Mouse (Mus musculus) embryo, embryonic 10.5 days (tissue): ENCODE measurements around the gene Grin3b.
A peak's percentile ranks its signal among the peaks of the same experiment; 100 is the strongest.
"Not testable (repeated sequence)": the region's sequence is repeated elsewhere in the genome, so short reads cannot be mapped to it uniquely, and the experiment has no call there.

Source experiments
- DNase-seq: peaks from one replicate; pipeline ENCODE4 v3.0.0-alpha.2; 2015; ENCODE audit warnings: low spot score

Grin3b gene

GRCm38 (mm10) chr10:79936284-79936910 is 34.1 kb upstream of the Grin3b start:
- no peak for DNase-seq

- DNase-seq = no peak
These were observed 33.5 kb upstream of the Grin3b start for GRCm38 (mm10) chr10:79936911-79937441.

- no peak for DNase-seq
These were observed 32.6 kb upstream of the Grin3b start for GRCm38 (mm10) chr10:79937775-79938526.

GRCm38 (mm10) chr10:79940749-79941148 is 29.8 kb upstream of the Grin3b start:
- no peak for DNase-seq

- DNase-seq = no peak
These were observed 27.5 kb upstream of the Grin3b start for GRCm38 (mm10) chr10:79942988-79943387.

GRCm38 (mm10) chr10:79943471-79943901 is 27.0 kb upstream of the Grin3b start:
- DNase-seq = no peak

- DNase-seq = peak; percentile 79
These were observed 24.8 kb upstream of the Grin3b start for GRCm38 (mm10) chr10:79945507-79946234.

- peak; percentile 60 for DNase-seq
These were observed 23.7 kb upstream of the Grin3b start for GRCm38 (mm10) chr10:79946752-79947322.

- no peak for DNase-seq
These were observed 23.0 kb upstream of the Grin3b start for GRCm38 (mm10) chr10:79947502-79947901.

- no peak for DNase-seq
These were observed 20.6 kb upstream of the Grin3b start for GRCm38 (mm10) chr10:79949873-79950272.

- no peak for DNase-seq
These were observed 19.9 kb upstream of the Grin3b start for GRCm38 (mm10) chr10:79950661-79951060.

GRCm38 (mm10) chr10:79953946-79954345 is 16.6 kb upstream of the Grin3b start:
- DNase-seq = no peak

- DNase-seq = no peak
These were observed 14.8 kb upstream of the Grin3b start for GRCm38 (mm10) chr10:79955691-79956090.

GRCm38 (mm10) chr10:79956643-79957154 is 13.8 kb upstream of the Grin3b start:
- DNase-seq = peak; percentile 40

- peak; percentile 91 for DNase-seq
These were observed 12.2 kb upstream of the Grin3b start for GRCm38 (mm10) chr10:79958140-79958816.

- DNase-seq = not testable (repeated sequence)
These were observed 11.1 kb upstream of the Grin3b start for GRCm38 (mm10) chr10:79959412-79959811.

- peak; percentile 100 for DNase-seq
These were observed 10.5 kb upstream of the Grin3b start, which contains the start of gene Wdr18 for GRCm38 (mm10) chr10:79959847-79960601. TSS of gene Wdr18 (plus strand) at chr10:79960152.

- no peak for DNase-seq
These were observed 9.7 kb upstream of the Grin3b start for GRCm38 (mm10) chr10:79960671-79961294.

- no peak for DNase-seq
These were observed 5.8 kb upstream of the Grin3b start for GRCm38 (mm10) chr10:79964727-79965126.

- DNase-seq = no peak
These were observed 5.2 kb upstream of the Grin3b start for GRCm38 (mm10) chr10:79965325-79965724.
